Mouse (Mus musculus) limb, embryonic 13.5 days (tissue): Measurements from ENCODE around the gene Lrrfip2. TPM values are rescaled to one million over a fixed set of nuclear protein-coding genes. Genes with fewer than 3 reads are reported as not detected.

ENCODE experiments used
- ATAC-seq: fragments of 200-750 bp; cut with Nextera tagmentation; 2 replicates; pipeline ENCODE4 v1.8.0; 2017; ENCODE audit warnings: low read depth, moderate number of reproducible peaks, moderate TSS enrichment; ENCODE audit not compliant: low FRiP score
- H3K27ac ChIP-seq: fragments of 300-500 bp; sonication (generic); 2 replicates; pipeline ENCODE4 v1.5.1; 2015; ENCODE audit warnings: inconsistent platforms, mild to moderate bottlenecking, moderate library complexity
- H3K27me3 ChIP-seq: fragments of 300-500 bp; sonication (generic); 2 replicates; pipeline ENCODE4 v1.6.1; 2015; ENCODE audit warnings: mild to moderate bottlenecking, inconsistent platforms
- H3K36me3 ChIP-seq: fragments of 300-500 bp; sonication (generic); 2 replicates; pipeline ENCODE4 v1.6.1; 2015; ENCODE audit warnings: inconsistent platforms, mild to moderate bottlenecking, moderate library complexity
- H3K4me1 ChIP-seq: fragments of 300-500 bp; sonication (generic); 2 replicates; pipeline ENCODE4 v1.6.1; 2015; ENCODE audit warnings: inconsistent platforms
- H3K4me2 ChIP-seq: fragments of 300-500 bp; sonication (generic); replicated peaks from 2 replicates; pipeline ENCODE4 v1.6.1; 2015; ENCODE audit warnings: inconsistent platforms, mild to moderate bottlenecking, moderate library complexity
- H3K4me3 ChIP-seq: fragments of 300-500 bp; sonication (generic); 2 replicates; pipeline ENCODE4 v1.5.1; 2015; ENCODE audit warnings: moderate library complexity, mild to moderate bottlenecking, inconsistent platforms
- H3K9ac ChIP-seq: fragments of 300-500 bp; sonication (generic); 2 replicates; pipeline ENCODE4 v1.6.1; 2015; ENCODE audit warnings: mild to moderate bottlenecking, inconsistent platforms
- H3K9me3 ChIP-seq: fragments of 300-500 bp; sonication (generic); 2 replicates; pipeline ENCODE4 v1.6.1; 2016; ENCODE audit warnings: inconsistent platforms
- WGBS: fragments of 180-500 bp; shearing (Covaris S2); methylation state at CpG from one replicate; pipeline ENCODE4 v1.1.7; 2015; 5-methylcytosine and 5-hydroxymethylcytosine counted together
- polyA plus RNA-seq: library from polyadenylated mRNA; unstranded; fragments of >200 nt; fragmentation: Nextera tagmentation; extraction: Ambion mirVana; gene quantifications from 2 replicates; pipeline ENCODE4 v1.2.1, GENCODE M21; 2015

Lrrfip2 gene
- 37.2 and 39.8 TPM in 2 replicates for polyA plus RNA-seq

- Histone ChIP-seq H3K27me3 (no peaks in the 10 kb centered on the region), H3K27ac (peak within 1 kb of the TSS; percentile 63; the same call in 1 of the 2 replicates), H3K4me2 (peak within 1 kb of the TSS; percentile 82), H3K36me3 (no peaks in the 10 kb centered on the region), H3K9ac (peak within 1 kb of the TSS; percentile 89), H3K4me3 (peak within 1 kb of the TSS; percentile 98), H3K4me1 (peaks cover 19% of the 10 kb centered on the region), H3K9me3 (no peaks in the 10 kb centered on the region)
- no peak for ATAC-seq
- WGBS: 39% methylated on average over 14 of the region's 14 CpGs
These were observed at the start of gene Lrrfip2 for GRCm38 (mm10) chr9:111117126-111117642. TSS of gene Lrrfip2 (plus strand) at chr9:111117592.

DNA sequence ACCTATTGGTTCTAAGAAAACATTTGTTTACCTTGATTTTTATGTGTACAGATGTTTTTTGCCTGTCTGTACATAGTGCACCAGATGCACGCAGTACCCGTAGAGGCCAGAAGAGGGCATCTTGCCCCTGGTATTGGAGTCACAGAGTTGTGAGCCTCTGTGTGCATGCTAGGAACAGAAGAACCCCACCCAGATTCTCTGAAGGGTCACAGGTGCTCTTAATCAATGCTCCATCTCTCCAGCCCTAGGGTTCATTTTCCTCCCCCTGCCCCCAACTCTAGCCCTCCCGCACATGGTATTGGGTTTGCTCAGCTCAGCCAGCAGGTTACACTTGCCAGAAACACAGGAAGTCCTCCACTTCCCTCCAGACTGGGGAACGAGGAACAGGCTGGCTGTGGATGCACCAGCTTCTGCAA is 46.8 kb upstream of the Lrrfip2 start:
- Histone ChIP-seq H3K27ac (no peak overlapping the region), H3K9ac (no peak overlapping the region), H3K4me1 (peaks cover 12% of the 10 kb centered on the region), H3K27me3 (no peaks in the 10 kb centered on the region), H3K9me3 (peaks cover 11% of the 10 kb centered on the region), H3K36me3 (no peaks in the 10 kb centered on the region), H3K4me2 (no peak overlapping the region), H3K4me3 (no peak overlapping the region)
- ATAC-seq: peak; percentile 69
- 17% methylated on average over 4 of the region's 4 CpGs for WGBS

GRCm38 (mm10) chr9:111072175-111072574 is 45.2 kb upstream of the Lrrfip2 start:
- no peak overlapping the region for H3K27ac ChIP-seq
- peaks cover 12% of the 10 kb centered on the region for H3K4me1 ChIP-seq
- H3K4me2 ChIP-seq: peak overlapping the region; percentile 27; the same call in 1 of the 2 replicates
- peaks cover 11% of the 10 kb centered on the region for H3K9me3 ChIP-seq
- no peaks in the 10 kb centered on the region for H3K27me3 ChIP-seq
- no peak overlapping the region for H3K4me3 ChIP-seq
- WGBS: 29% methylated on average over 7 of the region's 7 CpGs
- no peak overlapping the region for H3K9ac ChIP-seq
- ATAC-seq: no peak
- H3K36me3 ChIP-seq: no peaks in the 10 kb centered on the region

GRCm38 (mm10) chr9:111072971-111073370 is 44.4 kb upstream of the Lrrfip2 start:
- no peak overlapping the region for H3K27ac ChIP-seq
- H3K9me3 ChIP-seq: peaks cover 18% of the 10 kb centered on the region
- no peaks in the 10 kb centered on the region for H3K36me3 ChIP-seq
- 79% methylated on average over 4 of the region's 4 CpGs for WGBS
- H3K4me2 ChIP-seq: no peak overlapping the region
- peaks cover 12% of the 10 kb centered on the region for H3K4me1 ChIP-seq
- H3K27me3 ChIP-seq: no peaks in the 10 kb centered on the region
- no peak for ATAC-seq
- H3K9ac ChIP-seq: no peak overlapping the region
- no peak overlapping the region for H3K4me3 ChIP-seq

- Histone ChIP-seq H3K4me2 (no peak overlapping the region), H3K36me3 (no peaks in the 10 kb centered on the region), H3K9ac (no peak overlapping the region), H3K4me3 (no peak overlapping the region), H3K9me3 (peaks cover 18% of the 10 kb centered on the region), H3K4me1 (no peaks in the 10 kb centered on the region), H3K27ac (no peak overlapping the region), H3K27me3 (no peaks in the 10 kb centered on the region)
- 64% methylated on average over 5 of the region's 5 CpGs for WGBS
- no peak for ATAC-seq
These were observed 39.6 kb upstream of the Lrrfip2 start for GRCm38 (mm10) chr9:111077745-111078144.

- no peak overlapping the region for H3K4me2 ChIP-seq
- no peak for ATAC-seq
- H3K4me1 ChIP-seq: no peaks in the 10 kb centered on the region
- H3K9ac ChIP-seq: no peak overlapping the region
- H3K27me3 ChIP-seq: no peaks in the 10 kb centered on the region
- WGBS: 89% methylated on average over 8 of the region's 8 CpGs
- H3K36me3 ChIP-seq: no peaks in the 10 kb centered on the region
- no peak overlapping the region for H3K27ac ChIP-seq
- H3K9me3 ChIP-seq: peaks cover 6% of the 10 kb centered on the region; the same call in 1 of the 2 replicates
- H3K4me3 ChIP-seq: no peak overlapping the region
These were observed 36.6 kb upstream of the Lrrfip2 start for GRCm38 (mm10) chr9:111080801-111081200.

GRCm38 (mm10) chr9:111081765-111082164 is 35.6 kb upstream of the Lrrfip2 start:
- H3K4me1 ChIP-seq: no peaks in the 10 kb centered on the region
- no peak overlapping the region for H3K4me3 ChIP-seq
- no peak for ATAC-seq
- H3K27me3 ChIP-seq: no peaks in the 10 kb centered on the region
- no peak overlapping the region for H3K4me2 ChIP-seq
- no peak overlapping the region for H3K27ac ChIP-seq
- H3K36me3 ChIP-seq: no peaks in the 10 kb centered on the region
- H3K9ac ChIP-seq: no peak overlapping the region
- H3K9me3 ChIP-seq: peaks cover 6% of the 10 kb centered on the region; the same call in 1 of the 2 replicates
- 83% methylated on average over 5 of the region's 5 CpGs for WGBS

DNA sequence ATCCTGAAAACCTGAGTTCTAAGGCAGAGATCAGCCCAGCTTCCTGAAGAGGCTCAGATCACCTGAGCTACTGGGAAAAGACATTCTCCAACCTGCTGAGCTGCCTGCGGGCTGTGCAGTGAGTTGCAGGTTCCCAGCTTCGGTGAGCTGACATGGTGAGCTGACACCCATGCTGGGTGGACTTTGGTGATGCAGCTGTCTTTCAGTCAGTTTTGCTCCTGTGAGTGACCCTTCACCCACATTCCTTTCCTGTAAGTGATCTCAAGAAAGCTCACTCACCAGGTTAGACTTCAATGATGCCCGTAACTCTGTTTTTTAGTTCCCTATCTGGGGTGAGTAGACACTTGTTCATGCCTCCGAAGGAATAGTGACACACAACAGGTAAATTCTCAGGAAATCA is 32.1 kb upstream of the Lrrfip2 start:
- no peak overlapping the region for H3K27ac ChIP-seq
- H3K4me3 ChIP-seq: no peak overlapping the region
- no peaks in the 10 kb centered on the region for H3K9me3 ChIP-seq
- no peaks in the 10 kb centered on the region for H3K27me3 ChIP-seq
- ATAC-seq: no peak
- 55% methylated on average over 4 of the region's 4 CpGs for WGBS
- H3K4me1 ChIP-seq: peaks cover 8% of the 10 kb centered on the region
- no peak overlapping the region for H3K4me2 ChIP-seq
- H3K36me3 ChIP-seq: no peaks in the 10 kb centered on the region
- H3K9ac ChIP-seq: no peak overlapping the region

DNA sequence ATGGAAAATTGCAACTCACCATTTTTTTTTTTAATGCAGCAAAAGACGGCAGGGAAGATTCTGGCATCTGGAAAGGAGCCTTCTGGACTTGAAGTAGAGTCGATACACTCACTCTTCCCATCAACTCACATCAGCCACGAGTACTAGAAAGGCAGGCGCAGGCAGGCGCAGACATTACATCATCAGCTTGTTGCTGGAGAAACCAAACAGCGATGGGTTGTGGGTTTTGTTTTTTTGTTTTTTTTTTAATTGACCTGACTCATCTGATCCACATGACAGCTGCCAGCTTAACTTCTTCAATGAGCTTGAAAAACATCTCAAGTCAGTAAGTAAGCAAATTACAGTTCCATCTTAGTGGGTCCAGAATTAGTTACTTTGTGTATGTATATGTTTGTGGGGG is 31.3 kb upstream of the Lrrfip2 start:
- Histone ChIP-seq H3K27ac (no peak overlapping the region), H3K4me2 (no peak overlapping the region)
- ATAC-seq: no peak

DNA sequence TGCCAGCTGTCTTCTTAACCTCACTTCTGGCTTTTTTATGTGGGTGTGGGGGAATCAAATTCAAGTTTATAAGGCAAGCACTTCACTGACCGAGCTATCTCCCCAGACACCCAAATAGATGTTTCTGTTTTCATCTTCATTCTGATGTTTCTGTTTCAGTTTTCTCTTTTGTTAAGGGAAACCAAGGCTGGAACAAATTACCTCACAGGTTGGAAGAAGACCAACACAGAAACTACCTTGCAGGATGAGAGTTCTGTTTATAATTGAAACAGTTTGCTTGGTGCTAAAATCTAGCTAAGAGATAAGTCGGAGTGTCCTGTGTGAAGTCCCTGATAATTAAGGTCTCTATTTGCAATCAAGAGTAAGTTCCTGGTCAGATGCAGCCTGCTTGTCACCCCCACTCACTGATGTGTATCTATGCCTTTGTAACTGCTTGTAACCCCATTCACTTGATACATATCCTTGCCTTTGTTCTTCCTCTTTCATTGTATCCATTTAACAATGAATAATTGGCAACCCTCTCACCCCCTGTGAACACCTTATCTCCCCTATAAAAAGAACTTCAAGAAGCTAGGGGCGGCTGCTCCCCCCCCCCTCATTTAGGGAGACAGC is 30.3 kb upstream of the Lrrfip2 start:
- Histone ChIP-seq H3K27me3 (no peaks in the 10 kb centered on the region), H3K4me1 (peaks cover 8% of the 10 kb centered on the region), H3K9ac (no peak overlapping the region), H3K27ac (no peak overlapping the region), H3K4me2 (no peak overlapping the region), H3K4me3 (no peak overlapping the region), H3K36me3 (no peaks in the 10 kb centered on the region), H3K9me3 (no peaks in the 10 kb centered on the region)
- no peak for ATAC-seq
- WGBS: 24% methylated on average over 3 of the region's 3 CpGs

More for the DNA sequence above, 31.3 kb upstream of the Lrrfip2 start:
- no peak overlapping the region for H3K4me3 ChIP-seq
- H3K27me3 ChIP-seq: no peaks in the 10 kb centered on the region
- 65% methylated on average over 6 of the region's 6 CpGs for WGBS
- no peak overlapping the region for H3K9ac ChIP-seq
- H3K4me1 ChIP-seq: peaks cover 8% of the 10 kb centered on the region
- H3K9me3 ChIP-seq: no peaks in the 10 kb centered on the region
- H3K36me3 ChIP-seq: no peaks in the 10 kb centered on the region

- ATAC-seq: no peak
These were observed 29.4 kb upstream of the Lrrfip2 start for GRCm38 (mm10) chr9:111087960-111088359.

GRCm38 (mm10) chr9:111088886-111089285 is 28.5 kb upstream of the Lrrfip2 start:
- no peak overlapping the region for H3K9ac ChIP-seq
- H3K9me3 ChIP-seq: no peaks in the 10 kb centered on the region
- ATAC-seq: no peak
- no peak overlapping the region for H3K4me2 ChIP-seq
- WGBS: 37% methylated on average over 7 of the region's 7 CpGs
- no peak overlapping the region for H3K4me3 ChIP-seq
- no peaks in the 10 kb centered on the region for H3K36me3 ChIP-seq
- peaks cover 8% of the 10 kb centered on the region for H3K4me1 ChIP-seq
- no peak overlapping the region for H3K27ac ChIP-seq
- H3K27me3 ChIP-seq: no peaks in the 10 kb centered on the region

More at GRCm38 (mm10) chr9:111087960-111088359, 29.4 kb upstream of the Lrrfip2 start:
- Histone ChIP-seq H3K4me1 (peaks cover 8% of the 10 kb centered on the region), H3K9me3 (no peaks in the 10 kb centered on the region), H3K36me3 (no peaks in the 10 kb centered on the region), H3K4me2 (no peak overlapping the region), H3K4me3 (no peak overlapping the region), H3K9ac (no peak overlapping the region), H3K27me3 (no peaks in the 10 kb centered on the region), H3K27ac (no peak overlapping the region)
- 7% methylated on average over 5 of the region's 5 CpGs for WGBS

DNA sequence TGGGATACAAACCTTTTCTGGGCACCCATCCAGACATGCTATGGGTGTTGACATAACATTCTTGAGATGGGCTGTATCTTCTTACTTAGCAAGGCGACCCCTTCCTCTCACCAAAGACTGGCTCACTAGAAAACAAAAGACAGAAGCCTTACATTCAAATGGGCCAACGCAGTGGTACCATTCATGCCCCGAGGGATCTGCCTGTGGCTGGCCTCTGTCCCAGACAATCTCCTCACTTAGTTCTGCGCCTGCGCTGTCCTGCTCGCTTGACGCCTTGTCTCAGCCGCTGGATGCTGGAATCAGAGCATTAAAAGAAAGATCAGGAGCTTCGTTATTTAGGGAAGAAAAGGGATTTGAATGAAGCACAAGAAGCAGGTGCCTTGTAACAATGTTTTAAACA is 24.7 kb upstream of the Lrrfip2 start:
- Histone ChIP-seq H3K4me1 (peaks cover 12% of the 10 kb centered on the region), H3K4me2 (no peak overlapping the region), H3K9me3 (no peaks in the 10 kb centered on the region), H3K27ac (no peak overlapping the region), H3K9ac (no peak overlapping the region), H3K27me3 (no peaks in the 10 kb centered on the region), H3K36me3 (no peaks in the 10 kb centered on the region), H3K4me3 (no peak overlapping the region)
- ATAC-seq: no peak
- WGBS: 73% methylated on average over 9 of the region's 9 CpGs
